Mouse (Mus musculus): ENCODE measurements around the gene Adam10.

- no peak for TF ChIP-seq GATA1 (IDR thresholded peaks at IDR 0.05; ENCODE audit: low read length)
- TF ChIP-seq TAL1 (IDR thresholded peaks at IDR 0.05; ENCODE audit: low read length) = no peak
Observed at GRCm38 (mm10) chr9:70652221-70652620, 26.6 kb upstream of the Adam10 start.
